Mouse (Mus musculus) A20 (cell line): Measurements from ENCODE around the gene Fus.

Source experiments
- DNase-seq: peaks from one replicate; pipeline ENCODE4 v3.0.0-alpha.2; 2011; ENCODE audit warnings: low read depth, low spot score

Fus gene

DNA sequence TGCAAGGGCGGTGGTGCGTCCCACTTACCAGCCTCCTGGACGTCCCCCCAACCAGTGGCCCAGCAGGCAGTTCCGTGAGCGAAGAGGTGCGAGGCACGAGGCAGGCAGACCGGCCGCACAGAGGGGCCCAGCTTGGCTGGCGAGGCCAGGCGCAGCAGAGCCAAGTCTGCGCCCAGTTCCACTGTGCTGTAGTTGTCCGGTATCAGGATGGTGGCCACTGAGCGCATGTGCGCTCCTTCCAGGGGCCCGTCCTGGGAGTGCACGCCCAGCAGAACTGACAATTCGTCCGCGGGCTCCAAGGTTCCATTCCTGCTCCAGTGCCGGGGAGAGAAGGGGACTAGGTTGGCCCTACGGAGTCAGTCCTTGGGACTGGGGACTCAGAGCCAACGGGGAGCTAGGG, 22.6 kb upstream of the Fus start:
- DNase-seq: no peak

DNA sequence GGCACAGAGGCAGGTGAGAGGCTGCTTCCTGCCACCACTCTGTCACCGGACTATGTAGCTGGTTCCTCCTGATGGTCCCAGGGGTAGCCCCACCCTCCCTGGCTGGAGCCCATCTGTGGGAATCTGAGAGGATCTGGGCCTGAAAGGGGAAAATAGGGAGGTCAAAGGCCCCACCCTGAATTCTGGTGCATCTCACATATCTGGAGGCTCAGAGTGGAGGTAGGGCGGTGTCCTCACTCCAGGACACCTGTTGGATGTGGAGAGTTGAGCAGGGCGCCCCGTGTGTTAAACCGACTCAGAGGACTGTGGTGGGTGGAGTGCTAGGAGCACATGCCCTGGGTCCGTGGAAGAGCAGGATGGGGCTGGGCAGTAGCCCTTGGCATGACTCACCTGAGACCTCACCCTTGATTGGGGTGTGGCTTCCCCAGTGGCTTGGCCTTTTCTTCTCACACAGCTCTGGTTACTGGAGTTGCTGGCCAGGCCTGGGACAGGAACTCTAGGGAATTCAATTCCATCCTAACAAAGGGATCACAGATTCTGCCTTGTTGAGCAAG, 20.7 kb upstream of the Fus start, which contains the start of gene Prss36:
TSS of gene Prss36 (minus strand) at position 256 of the 554 bp plus-strand sequence.
- no peak for DNase-seq

GRCm38 (mm10) chr7:127952864-127953581, 14.2 kb upstream of the Fus start:
- DNase-seq: no peak

- DNase-seq: no peak
Observed at GRCm38 (mm10) chr7:127959364-127959763, 7.9 kb upstream of the Fus start.

DNA sequence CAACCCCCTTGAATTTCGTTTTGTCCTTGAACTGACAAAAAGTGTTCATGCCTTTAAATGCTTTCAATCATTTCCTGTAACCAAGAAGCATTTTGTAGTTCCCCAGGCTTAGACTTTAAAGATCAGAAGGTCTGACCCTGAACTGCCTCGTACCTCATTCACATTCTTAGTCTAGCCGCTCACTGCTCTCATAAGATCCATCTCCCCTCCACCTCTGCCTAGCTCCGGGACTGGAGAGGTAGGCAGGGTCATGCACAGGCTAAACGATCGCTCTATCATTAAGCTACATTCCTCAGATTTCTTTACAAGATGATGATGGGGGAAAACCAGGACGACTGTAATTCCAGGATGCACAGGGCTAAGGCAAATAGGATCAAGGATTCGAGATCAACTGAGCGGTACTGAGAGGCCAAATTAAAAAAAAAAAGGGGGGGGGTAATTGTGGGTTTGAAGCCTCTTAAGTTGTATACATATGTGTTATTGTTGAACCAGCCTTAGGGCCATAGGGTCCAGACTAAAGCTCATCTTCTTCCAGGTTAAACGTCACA, 812 bp upstream of the Fus start:
- no peak for DNase-seq

DNA sequence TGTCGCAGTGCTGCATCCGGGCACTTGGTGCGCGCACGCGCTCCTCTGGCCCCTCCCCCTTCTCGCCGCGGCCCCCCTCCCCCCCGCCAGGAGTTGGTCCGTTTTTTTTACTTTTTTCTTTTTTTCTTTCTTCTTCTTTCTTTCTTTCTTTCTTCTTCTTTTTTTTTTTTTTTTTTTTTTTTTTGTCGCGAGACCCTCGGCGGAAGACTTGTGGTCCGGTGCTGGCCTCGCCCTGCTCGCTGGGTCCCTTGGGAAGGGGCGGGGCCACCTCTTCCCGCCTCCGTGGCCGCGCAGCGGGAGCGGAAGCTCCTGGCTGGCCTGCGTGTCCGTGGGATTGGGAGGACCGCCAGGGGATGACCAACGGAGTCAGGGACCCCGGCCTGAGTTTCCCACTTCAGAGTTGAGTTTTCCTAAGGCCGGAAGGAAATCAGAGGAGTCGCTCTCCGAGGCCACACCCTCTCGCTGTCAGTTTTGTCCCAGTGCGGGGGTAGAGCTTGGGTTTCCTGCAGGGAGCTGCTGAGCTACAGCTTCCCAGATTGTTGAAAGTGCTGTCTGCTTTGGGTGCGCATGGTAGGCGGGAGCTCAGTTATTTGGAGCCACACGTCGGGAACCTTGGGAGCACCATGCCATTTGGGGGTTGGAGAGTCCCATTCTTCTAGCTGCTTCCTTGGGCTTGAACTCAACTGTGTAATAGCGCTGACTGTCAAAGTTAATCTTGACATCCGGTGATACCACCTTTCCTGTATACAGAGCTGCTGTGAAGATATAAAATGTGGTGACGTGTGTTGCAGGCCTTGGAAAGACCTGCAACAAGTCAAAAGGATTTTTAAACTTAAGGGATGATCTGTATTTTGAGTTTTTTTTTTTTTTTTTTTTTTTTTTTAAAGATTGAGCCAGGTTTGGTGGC, 918 bp downstream of the Fus start:
- DNase-seq: no peak

DNA sequence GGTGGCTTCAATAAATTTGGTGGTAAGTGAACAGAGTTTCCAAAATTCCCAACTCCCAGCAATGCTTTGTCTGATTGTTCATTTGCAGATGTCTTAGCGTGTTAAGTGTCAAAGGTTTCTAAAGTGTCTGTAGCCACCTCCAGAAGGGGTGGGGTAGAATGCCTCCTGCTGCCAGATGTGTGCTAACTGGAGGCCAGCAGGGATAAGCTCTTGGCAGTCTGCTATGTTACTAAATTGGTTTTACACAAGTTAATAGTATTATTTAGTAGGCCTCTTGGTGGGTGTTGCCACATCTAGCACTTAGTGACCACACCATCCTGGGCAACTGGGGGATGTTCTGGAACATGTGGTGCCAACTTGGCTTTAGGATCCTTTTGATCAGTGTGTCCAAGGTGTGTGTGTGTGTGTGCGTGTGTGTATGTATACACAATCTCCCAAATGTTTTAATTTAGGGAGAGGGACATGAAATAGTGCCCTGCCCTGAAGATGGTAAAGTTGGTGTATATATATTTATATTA, 7.2 kb downstream of the Fus start:
- no peak for DNase-seq

DNA sequence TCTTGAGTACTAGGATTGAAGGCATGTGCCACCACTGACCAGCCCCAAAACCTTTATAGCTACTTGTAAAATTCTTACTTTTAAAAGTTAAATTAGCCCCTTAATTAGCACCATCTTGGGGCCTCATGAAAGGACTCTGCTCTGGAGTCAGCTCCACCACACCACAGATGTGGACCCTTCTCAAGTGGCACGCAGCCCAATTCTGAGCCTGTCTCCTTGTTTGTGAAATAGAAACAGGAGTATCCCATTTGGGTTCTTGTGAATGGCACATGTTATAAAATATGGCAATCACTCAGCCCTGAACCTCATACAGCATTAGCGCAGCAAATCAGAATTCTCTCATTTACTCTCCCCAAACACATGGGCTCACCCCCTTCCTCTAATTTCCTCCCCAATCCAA, 11.6 kb downstream of the Fus start:
- no peak for DNase-seq

DNA sequence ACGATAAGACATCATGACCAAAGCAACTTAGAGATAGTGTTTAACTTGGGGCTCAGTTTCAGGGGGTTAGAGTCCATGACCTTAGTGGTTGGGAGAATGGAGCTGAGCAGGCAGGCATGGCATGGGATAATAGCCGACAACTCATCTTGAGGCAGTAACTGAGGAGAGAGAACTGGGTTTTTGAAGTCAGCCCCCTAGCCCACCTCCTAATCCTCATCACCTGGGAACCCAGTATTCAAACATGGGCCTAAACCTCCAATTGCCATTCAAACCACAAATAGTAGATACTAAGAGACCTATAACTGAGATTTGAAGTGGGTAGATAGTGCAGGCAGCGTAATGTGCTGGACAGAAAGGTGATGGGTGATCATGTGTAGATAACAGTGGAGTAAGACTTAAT, 13.3 kb downstream of the Fus start:
- DNase-seq: no peak

GRCm38 (mm10) chr7:127988904-127989303, 21.6 kb downstream of the Fus start:
- no peak for DNase-seq

GRCm38 (mm10) chr7:127991643-127992487, 24.6 kb downstream of the Fus start:
- peak; percentile 71 for DNase-seq

GRCm38 (mm10) chr7:127992488-127993340, 25.5 kb downstream of the Fus start:
- DNase-seq: peak; percentile 55

DNA sequence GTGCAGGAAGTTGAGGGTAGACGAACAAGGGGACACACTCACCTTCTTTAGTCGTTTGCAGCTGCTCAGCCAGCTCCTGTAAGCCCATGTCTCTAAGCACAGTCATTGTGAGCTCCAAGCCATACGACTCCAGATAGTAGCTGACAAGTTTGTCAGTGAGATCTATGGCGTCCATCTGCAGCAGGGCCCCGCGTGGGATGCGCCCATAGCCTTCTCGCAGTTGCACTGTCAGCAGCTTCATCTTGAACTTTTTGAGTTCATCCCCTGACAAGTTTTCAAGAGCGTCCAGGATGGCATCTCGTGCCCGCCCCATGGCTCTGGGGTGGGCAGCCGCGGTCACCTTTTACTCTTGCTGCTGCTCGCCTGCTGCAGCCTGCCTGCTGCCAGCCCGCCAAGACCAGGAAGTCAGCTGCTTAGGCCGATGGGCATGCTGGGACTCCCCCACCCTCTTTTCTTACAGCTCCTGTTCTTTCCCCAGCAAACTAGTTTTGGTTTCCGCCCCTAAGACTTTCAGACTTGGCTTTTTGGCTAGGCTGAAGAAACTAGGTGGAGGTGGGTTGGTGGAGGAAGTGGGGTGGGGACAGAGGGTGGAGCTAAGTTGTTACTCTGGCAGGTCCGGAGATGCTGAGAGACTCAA, 26.2 kb downstream of the Fus start, which contains the start of gene Pycard:
TSS of gene Pycard (minus strand) at position 527 of the 637 bp plus-strand sequence.
- peak; percentile 76 for DNase-seq

DNA sequence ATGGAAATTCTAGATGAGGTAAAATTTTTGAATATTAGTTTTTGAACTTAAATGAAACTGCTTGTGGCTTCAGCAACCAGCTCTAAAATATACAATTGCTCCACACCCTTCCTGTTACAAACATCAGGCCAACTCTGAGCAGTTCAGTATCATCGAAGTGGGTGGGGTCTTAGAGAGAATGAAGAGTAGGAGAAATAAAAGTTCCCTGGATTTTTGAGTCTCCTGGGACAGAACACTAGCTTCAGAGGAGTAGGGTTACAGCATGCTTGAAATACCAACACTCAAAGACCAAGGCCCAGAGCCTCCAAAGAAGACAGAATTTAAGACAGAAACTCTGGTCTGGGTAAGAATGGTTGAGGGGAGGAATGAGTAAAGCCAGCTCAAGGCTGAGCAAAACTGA, 32.2 kb downstream of the Fus start:
- no peak for DNase-seq

- no peak for DNase-seq
Observed at GRCm38 (mm10) chr7:128000068-128000950, 33.1 kb downstream of the Fus start.

DNA sequence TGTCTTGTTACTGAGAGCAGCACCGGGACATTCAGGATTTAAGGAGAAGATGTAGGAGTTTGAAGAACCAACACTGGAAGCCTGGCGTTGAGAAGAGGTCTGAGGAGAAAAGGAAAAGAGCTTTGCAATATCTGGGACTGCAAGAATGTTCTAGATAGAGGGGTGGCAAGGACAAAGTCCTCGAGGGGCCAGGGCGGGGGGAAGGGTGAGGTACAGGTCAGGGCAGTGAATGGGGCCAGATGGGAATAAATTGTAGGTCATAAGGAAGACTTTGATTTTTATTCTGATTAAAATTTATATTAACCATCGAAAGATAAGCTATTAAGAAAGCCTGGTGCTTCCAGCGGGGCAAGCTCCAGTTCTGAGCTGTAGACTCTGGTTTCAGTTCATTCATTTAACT, 35.8 kb downstream of the Fus start:
- DNase-seq: no peak

GRCm38 (mm10) chr7:128003688-128004087, 36.4 kb downstream of the Fus start, which contains the start of gene Trim72:
Gene Trim72, plus strand, starts transcription at chr7:128003949.
- no peak for DNase-seq

- no peak for DNase-seq
Observed at GRCm38 (mm10) chr7:128004150-128004486, 36.9 kb downstream of the Fus start.
